ENCODE assay signal across 1 mouse cellular context in the genomic region with DNA sequence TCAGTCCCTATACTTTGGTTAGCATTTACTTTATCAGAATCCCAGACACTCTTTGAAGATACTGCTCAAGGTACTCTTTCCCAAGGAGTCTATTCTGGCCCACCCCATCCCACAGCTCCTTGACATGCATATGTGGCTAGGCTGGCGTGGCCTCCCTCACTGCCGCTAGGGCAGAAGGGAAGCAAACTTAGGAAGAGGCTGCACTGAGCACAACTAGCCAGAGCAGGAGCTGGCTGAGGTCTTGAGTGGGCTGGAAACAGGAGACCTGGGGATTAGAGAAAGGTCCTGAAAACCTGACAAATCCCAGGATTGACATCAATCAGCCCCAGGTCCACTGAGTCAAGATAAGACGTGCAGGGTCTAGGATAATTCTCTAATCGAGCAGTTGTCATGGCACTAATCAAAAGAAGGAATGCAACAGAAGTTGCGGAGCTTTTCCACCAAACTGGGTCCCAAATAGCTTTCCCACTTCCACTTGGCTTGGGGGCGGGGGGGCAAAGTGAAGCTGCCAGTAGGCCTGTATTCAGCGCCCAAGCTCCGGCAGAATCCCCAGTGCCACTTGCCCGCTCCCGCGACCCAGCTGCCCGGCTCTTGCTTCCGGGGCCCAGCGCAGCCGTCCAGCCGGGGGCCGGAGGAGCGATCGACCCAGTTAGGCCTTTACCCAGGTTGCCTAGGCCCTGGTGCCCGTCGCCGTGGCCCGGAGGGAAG.
TF ChIP-seq lines count a peak whose summit lies in the region.

No protein-coding gene starts in this region.

TF ChIP-seq in C2C12, 6 proteins besides CTCF, POLR2A, EP300 and RAD21 (continued from another document):
- TF ChIP-seq MYOG (IDR thresholded peaks at IDR 0.05; ENCODE audit: control insufficient read depth, extremely low read depth, insufficient read length): no peak
- no peak for TF ChIP-seq USF1 (IDR thresholded peaks at IDR 0.05; ENCODE audit: low read depth)
- TF ChIP-seq FOSL1 (IDR thresholded peaks at IDR 0.05; ENCODE audit: insufficient read depth, low read length, poor library complexity, severe bottlenecking): no peak
- no peak for TF ChIP-seq MAX (IDR thresholded peaks at IDR 0.05)
TF ChIP-seq in C2C12: peak in this region for 0.
